Mouse (Mus musculus) intestine, embryonic 14.5 days (tissue): ENCODE data around the gene Tmem69. TPM values are rescaled to one million over a fixed set of nuclear protein-coding genes. Genes with fewer than 3 reads are reported as not detected.
A peak's percentile ranks its signal among the peaks of the same experiment; 100 is the strongest.

Experiments
- ATAC-seq: fragments of 200-750 bp; cut with Nextera tagmentation; replicated peaks from 2 replicates; pipeline ENCODE4 v1.8.0; 2017; ENCODE audit warnings: low read depth, moderate number of reproducible peaks, moderate TSS enrichment, moderate library complexity; ENCODE audit not compliant: low FRiP score, low TSS enrichment
- DNase-seq: peaks from one replicate; pipeline ENCODE4 v3.0.0-alpha.2; 2018; ENCODE audit warnings: low spot score
- H3K27ac ChIP-seq: fragments of 300-500 bp; sonication (generic); 2 replicates; pipeline ENCODE4 v1.5.1; 2014; ENCODE audit warnings: low read depth, mild to moderate bottlenecking, control low read depth
- H3K27me3 ChIP-seq: fragments of 300-500 bp; sonication (generic); replicated peaks from 2 replicates; pipeline ENCODE4 v1.6.1; 2014; ENCODE audit warnings: low read length, control low read depth; ENCODE audit not compliant: control insufficient read depth, insufficient read depth
- H3K36me3 ChIP-seq: fragments of 300-500 bp; sonication (generic); 2 replicates; pipeline ENCODE4 v1.6.1; 2014; ENCODE audit warnings: low read length, control low read depth; ENCODE audit not compliant: control insufficient read depth, insufficient read depth
- H3K4me1 ChIP-seq: fragments of 300-500 bp; sonication (generic); replicated peaks from 2 replicates; pipeline ENCODE4 v1.6.1; 2014; ENCODE audit warnings: low read length, control low read depth, mixed read lengths; ENCODE audit not compliant: control insufficient read depth, insufficient read depth
- H3K4me2 ChIP-seq: fragments of 300-500 bp; sonication (generic); 2 replicates; pipeline ENCODE4 v1.6.1; 2014; ENCODE audit warnings: low read length
- H3K4me3 ChIP-seq: fragments of 300-500 bp; sonication (generic); 2 replicates; pipeline ENCODE4 v1.5.1; 2014; ENCODE audit warnings: low read depth, low read length, control low read depth, mixed read lengths
- H3K9ac ChIP-seq: fragments of 300-500 bp; sonication (generic); 2 replicates; pipeline ENCODE4 v1.6.1; 2014; ENCODE audit warnings: mild to moderate bottlenecking, low read length
- H3K9me3 ChIP-seq: fragments of 300-500 bp; sonication (generic); 2 replicates; pipeline ENCODE4 v1.6.1; 2016; ENCODE audit warnings: low read length, control low read depth; ENCODE audit not compliant: control insufficient read depth
- WGBS: fragments of 180-500 bp; shearing (Covaris S2); extraction: QIAGEN DNeasy Blood & Tissue Kit; methylation state at CpG from one replicate; pipeline ENCODE4 v1.1.7; 2014; 5-methylcytosine and 5-hydroxymethylcytosine counted together
- polyA plus RNA-seq: library from polyadenylated mRNA; unstranded; fragments of >200 nt; fragmentation: Nextera tagmentation; extraction: Ambion mirVana; gene quantifications from 2 replicates; pipeline ENCODE4 v1.2.1, GENCODE M21; 2014

The Tmem69 gene
- polyA plus RNA-seq, 1 experiment from 2014 or later: 25.5 TPM

DNA sequence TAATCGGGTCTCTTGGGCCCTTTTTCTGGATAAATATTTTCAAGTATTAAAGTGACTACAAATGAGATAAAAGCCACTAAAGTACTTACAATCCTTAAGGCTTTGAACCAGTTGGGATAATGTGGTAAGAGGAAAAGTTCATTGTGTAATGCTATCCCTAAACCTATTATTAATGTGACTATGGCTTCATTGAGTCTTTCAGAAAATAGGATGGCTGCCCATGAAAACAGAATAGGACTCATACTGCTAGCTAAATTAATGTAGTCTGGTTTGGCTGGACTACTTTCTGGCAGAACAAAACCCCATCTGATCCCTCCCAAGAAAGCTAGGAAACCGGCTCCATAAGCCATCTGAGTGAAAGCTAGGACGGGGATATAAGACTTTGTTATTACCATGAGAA lies 2.7 kb downstream of the Tmem69 start:
- 83% methylated on average over 3 of the region's 3 CpGs for WGBS
- H3K4me2 ChIP-seq: no peak overlapping the region
- ATAC-seq: no peak

DNA sequence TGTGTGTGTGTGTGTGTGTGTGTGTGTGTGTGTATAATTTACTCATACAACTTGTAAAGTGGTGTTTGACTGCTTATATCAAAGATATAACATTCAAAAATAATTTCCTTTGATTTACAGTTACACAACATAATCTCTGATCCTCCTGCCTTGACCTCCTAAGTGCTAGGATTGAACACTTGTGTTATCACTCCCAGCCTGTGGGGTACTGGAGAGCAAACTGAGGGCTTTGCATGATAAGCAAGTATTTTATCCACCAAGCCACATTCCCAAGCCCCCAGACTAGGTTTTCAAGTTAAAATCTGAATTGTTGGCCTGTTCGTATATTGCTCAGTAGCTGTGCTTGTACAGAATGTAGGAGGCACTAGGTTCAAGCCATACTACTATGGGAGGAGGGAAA lies 5.3 kb downstream of the Tmem69 start:
- ATAC-seq (no peak), DNase-seq (no peak)
- peaks cover 16% of the 10 kb centered on the region for H3K36me3 ChIP-seq
- no peak overlapping the region for H3K27ac ChIP-seq
- H3K9me3 ChIP-seq: no peaks in the 10 kb centered on the region
- no peak overlapping the region for H3K4me2 ChIP-seq
- H3K9ac ChIP-seq: no peak overlapping the region
- H3K27me3 ChIP-seq: no peaks in the 10 kb centered on the region
- H3K4me3 ChIP-seq: no peak overlapping the region
- WGBS: 91% methylated on average over 1 of the region's 1 CpGs
- no peaks in the 10 kb centered on the region for H3K4me1 ChIP-seq

More for the DNA sequence above, 2.7 kb downstream of the Tmem69 start:
- H3K4me1 ChIP-seq: no peaks in the 10 kb centered on the region
- no peak overlapping the region for H3K9ac ChIP-seq
- no peak for DNase-seq
- peaks cover 16% of the 10 kb centered on the region for H3K36me3 ChIP-seq
- H3K27me3 ChIP-seq: no peaks in the 10 kb centered on the region
- no peak overlapping the region for H3K27ac ChIP-seq
- no peaks in the 10 kb centered on the region for H3K9me3 ChIP-seq
- H3K4me3 ChIP-seq: no peak overlapping the region

DNA sequence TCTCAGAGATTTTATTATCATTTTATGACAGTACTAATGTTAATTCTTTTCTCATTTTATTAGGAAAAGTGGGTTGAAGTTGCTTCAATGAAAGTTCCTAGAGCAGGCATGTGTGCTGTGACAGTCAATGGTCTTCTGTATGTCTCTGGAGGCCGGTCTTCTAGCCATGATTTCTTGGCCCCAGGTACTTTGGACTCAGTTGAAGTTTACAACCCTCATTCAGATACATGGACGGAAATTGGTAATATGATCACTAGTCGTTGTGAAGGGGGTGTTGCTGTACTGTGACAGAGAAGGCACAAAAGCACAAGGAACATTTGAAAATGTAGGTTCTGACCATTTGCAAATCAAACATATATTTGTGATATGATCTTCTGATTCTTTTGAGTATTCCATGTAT lies 18.0 kb downstream of the Tmem69 start:
- WGBS: 77% methylated on average over 3 of the region's 3 CpGs
- H3K4me3 ChIP-seq: no peak overlapping the region
- ATAC-seq: no peak

DNA sequence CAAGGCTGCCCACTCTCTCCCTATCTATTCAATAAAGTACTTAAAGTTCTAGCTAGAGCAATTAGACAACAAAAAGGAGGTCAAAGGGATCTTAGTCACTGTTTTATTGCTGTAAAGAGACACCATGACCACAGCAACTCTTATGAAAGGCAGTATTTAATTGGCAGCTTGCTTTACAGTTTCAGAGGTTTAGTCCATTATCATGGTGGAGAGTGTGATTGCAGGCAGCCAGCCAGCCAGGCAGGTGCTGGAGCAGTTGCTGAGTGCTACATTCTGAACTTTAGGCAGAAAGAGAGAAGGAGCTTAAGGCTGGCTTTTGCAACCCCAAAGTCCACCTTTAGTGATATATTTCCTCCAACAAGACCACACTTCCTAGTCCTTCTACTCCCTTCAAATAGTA lies 19.4 kb downstream of the Tmem69 start:
- Histone ChIP-seq H3K27me3 (no peaks in the 10 kb centered on the region), H3K36me3 (0 out of 2 replicates have a peak, but pooled peaks cover 3% of the 10 kb centered on the region), H3K4me3 (no peak overlapping the region), H3K4me1 (no peaks in the 10 kb centered on the region), H3K27ac (no peak overlapping the region), H3K9ac (no peak overlapping the region), H3K9me3 (no peaks in the 10 kb centered on the region), H3K4me2 (no peak overlapping the region)
- ATAC-seq (no peak), DNase-seq (no peak)

More for the DNA sequence above, 18.0 kb downstream of the Tmem69 start:
- Histone ChIP-seq H3K9ac (no peak overlapping the region), H3K4me1 (no peaks in the 10 kb centered on the region), H3K27ac (no peak overlapping the region), H3K36me3 (0 out of 2 replicates have a peak, but pooled peaks cover 3% of the 10 kb centered on the region), H3K27me3 (no peaks in the 10 kb centered on the region), H3K9me3 (no peaks in the 10 kb centered on the region), H3K4me2 (no peak overlapping the region)
- DNase-seq: no peak

DNA sequence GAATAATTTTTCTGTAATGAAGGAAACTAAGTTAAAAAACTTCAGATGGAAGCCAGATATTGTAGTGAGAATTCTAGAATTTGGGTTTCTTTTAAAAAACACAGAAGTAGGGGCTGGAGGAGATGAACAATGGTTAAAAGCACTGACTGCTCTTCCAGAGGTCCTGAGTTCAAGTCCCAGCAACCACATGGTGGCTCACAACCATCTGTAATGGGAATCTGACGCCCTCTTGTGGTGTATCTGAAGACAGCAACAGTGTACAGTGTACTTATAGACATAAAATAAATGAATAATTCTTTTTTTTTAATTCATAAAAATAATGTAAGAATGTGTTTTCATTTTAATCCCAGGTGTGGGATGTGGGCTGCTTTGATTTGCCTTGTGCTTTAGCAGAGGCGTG lies 24.6 kb downstream of the Tmem69 start:
- no peaks in the 10 kb centered on the region for H3K4me1 ChIP-seq
- no peaks in the 10 kb centered on the region for H3K9me3 ChIP-seq
- no peak overlapping the region for H3K4me2 ChIP-seq
- ATAC-seq: no peak
- no peak overlapping the region for H3K27ac ChIP-seq
- WGBS: 70% methylated on average over 2 of the region's 2 CpGs
- H3K4me3 ChIP-seq: no peak overlapping the region
- no peaks in the 10 kb centered on the region for H3K27me3 ChIP-seq
- H3K9ac ChIP-seq: no peak overlapping the region
- no peak for DNase-seq
- H3K36me3 ChIP-seq: peaks cover 8% of the 10 kb centered on the region

DNA sequence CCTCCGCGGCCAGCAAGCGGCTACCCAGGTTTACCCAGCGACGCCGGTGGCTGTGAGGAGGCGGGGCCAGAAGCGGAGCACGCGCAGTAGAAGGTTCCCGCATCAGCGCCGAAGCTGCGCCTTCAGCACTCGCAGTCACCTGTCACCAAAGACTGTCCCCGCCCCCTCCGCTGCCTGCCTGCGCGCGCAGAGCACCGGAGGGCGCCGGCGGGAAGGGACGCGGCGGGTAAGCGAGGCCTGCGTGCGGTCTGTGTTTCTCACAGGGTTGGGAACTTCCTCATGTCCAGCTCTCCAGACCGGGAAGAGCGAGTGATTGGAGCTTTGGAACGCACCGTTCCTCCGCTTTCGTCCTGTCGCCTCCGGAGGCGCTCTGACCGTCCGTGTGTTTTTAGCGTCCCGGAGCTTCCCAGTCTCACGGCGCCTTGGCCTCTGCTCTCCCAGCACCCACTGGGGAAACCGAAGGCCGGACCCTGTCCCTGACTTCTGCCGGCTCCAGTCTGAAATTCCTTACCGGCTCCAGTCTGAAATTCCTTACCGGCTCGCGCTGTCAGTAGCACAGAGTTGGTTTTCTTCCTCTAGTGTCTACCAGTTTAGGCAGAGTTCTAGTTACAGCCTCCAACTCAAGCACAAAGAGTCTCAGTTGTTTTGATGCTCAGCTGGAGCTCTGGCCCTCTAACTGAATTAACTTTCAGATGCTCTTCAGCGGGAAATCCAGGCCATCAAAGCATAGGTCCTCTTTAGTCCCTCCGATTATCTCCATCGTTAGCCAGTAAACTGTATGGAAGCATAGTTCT lies 48.1 kb downstream of the Tmem69 start, which contains the start of gene Ipp:
Gene Ipp (plus strand): TSS at position 125 of the 794 bp plus-strand sequence.
- WGBS: under 1% methylated on average over 55 of the region's 55 CpGs
- Histone ChIP-seq H3K4me2 (peak within 1 kb of the TSS; percentile 79), H3K36me3 (no peaks in the 10 kb centered on the region), H3K27me3 (no peaks in the 10 kb centered on the region), H3K4me1 (peaks cover 14% of the 10 kb centered on the region), H3K9ac (peak within 1 kb of the TSS; percentile 77), H3K4me3 (peak within 1 kb of the TSS; percentile 58), H3K27ac (peak within 1 kb of the TSS; percentile 94), H3K9me3 (no peaks in the 10 kb centered on the region)
- peak; percentile 97 for ATAC-seq
- DNase-seq: peak; percentile 94

DNA sequence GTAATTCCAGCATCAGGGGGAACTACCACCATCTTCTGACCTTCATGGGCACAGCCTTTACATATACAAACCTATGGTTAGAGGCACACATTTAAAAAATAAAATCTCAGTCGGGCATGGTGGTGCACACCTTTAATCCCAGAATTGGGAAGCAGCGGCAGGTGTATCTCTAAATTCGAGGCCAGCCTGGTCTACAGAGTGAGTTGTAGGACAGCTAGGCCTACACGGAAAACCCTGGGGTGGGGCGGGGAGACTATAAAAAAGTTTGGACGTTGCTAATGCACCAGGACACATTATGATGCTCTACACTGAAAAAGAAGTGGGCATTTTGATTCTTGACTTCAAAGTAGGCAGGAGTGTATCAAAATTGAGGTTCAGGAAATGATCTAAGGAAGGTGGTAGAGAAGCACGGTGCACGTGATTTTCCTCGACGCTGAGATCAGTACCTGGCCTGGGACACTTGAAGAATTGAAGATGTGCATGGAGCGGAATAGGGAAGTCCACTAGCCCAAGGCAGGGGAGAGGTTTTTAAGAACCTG lies 48.8 kb downstream of the Tmem69 start:
- no peaks in the 10 kb centered on the region for H3K9me3 ChIP-seq
- DNase-seq: no peak
- H3K4me2 ChIP-seq: peak overlapping the region; percentile 79
- H3K27ac ChIP-seq: no peak overlapping the region
- H3K9ac ChIP-seq: peak overlapping the region; percentile 77
- H3K36me3 ChIP-seq: no peaks in the 10 kb centered on the region
- peak overlapping the region; percentile 58 for H3K4me3 ChIP-seq
- WGBS: 25% methylated on average over 11 of the region's 11 CpGs
- H3K4me1 ChIP-seq: peaks cover 14% of the 10 kb centered on the region
- no peaks in the 10 kb centered on the region for H3K27me3 ChIP-seq
- peak; percentile 25 for ATAC-seq
